Mouse (Mus musculus) brain, adult 2 months (tissue): ENCODE results near the gene Rab1b.
"Not testable (repeated sequence)": the region's sequence is repeated elsewhere in the genome, so short reads cannot be mapped to it uniquely, and the experiment has no call there.

Experiments used
- DNase-seq: peaks from one replicate; pipeline ENCODE4 v3.0.0; 2011; ENCODE audit warnings: low read depth, low spot score

Gene Rab1b

GRCm38 (mm10) chr19:5097521-5098362, 9.1 kb downstream of the Rab1b start:
- DNase-seq = no peak

- DNase-seq = no peak
Observed at GRCm38 (mm10) chr19:5095887-5096474, 10.9 kb downstream of the Rab1b start.

GRCm38 (mm10) chr19:5094746-5095417, 12.0 kb downstream of the Rab1b start:
- DNase-seq = peak; percentile 60

- DNase-seq = peak; percentile 97
Observed at GRCm38 (mm10) chr19:5094243-5094632, 12.6 kb downstream of the Rab1b start.

GRCm38 (mm10) chr19:5093481-5094242, 13.2 kb downstream of the Rab1b start:
- DNase-seq = no peak

GRCm38 (mm10) chr19:5092083-5092482, 14.8 kb downstream of the Rab1b start:
- DNase-seq = no peak

GRCm38 (mm10) chr19:5089324-5089723, 17.5 kb downstream of the Rab1b start:
- DNase-seq = no peak

- DNase-seq = peak; percentile 100
Observed at GRCm38 (mm10) chr19:5087884-5088728, 18.8 kb downstream of the Rab1b start, which contains the start of gene Yif1a. Gene Yif1a, plus strand, starts transcription at chr19:5088538.

- DNase-seq = not testable (repeated sequence)
Observed at GRCm38 (mm10) chr19:5086533-5086932, 20.3 kb downstream of the Rab1b start.

- DNase-seq = peak; percentile 87
Observed at GRCm38 (mm10) chr19:5085145-5085863, 21.6 kb downstream of the Rab1b start, which contains the start of gene Tmem151a. Gene Tmem151a, minus strand, starts transcription at chr19:5085531.

GRCm38 (mm10) chr19:5084834-5085144, 22.1 kb downstream of the Rab1b start:
- DNase-seq = peak; percentile 63

- no peak for DNase-seq
Observed at GRCm38 (mm10) chr19:5083961-5084833, 22.7 kb downstream of the Rab1b start.

GRCm38 (mm10) chr19:5082596-5082995, 24.3 kb downstream of the Rab1b start:
- no peak for DNase-seq

- DNase-seq = no peak
Observed at GRCm38 (mm10) chr19:5082005-5082404, 24.9 kb downstream of the Rab1b start.

- DNase-seq = no peak
Observed at GRCm38 (mm10) chr19:5079279-5079678, 27.6 kb downstream of the Rab1b start.

GRCm38 (mm10) chr19:5073518-5073917, 33.4 kb downstream of the Rab1b start:
- peak; percentile 66 for DNase-seq

GRCm38 (mm10) chr19:5073028-5073427, 33.8 kb downstream of the Rab1b start:
- peak; percentile 74 for DNase-seq

GRCm38 (mm10) chr19:5072389-5073019, 34.4 kb downstream of the Rab1b start:
- no peak for DNase-seq
